Mouse (Mus musculus): ENCODE data around the gene Ly6c2. TPM values are rescaled to one million over a fixed set of nuclear protein-coding genes. Genes with fewer than 3 reads are reported as not detected.
"Not testable (repeated sequence)": the region's sequence is repeated elsewhere in the genome, so short reads cannot be mapped to it uniquely, and the experiment has no call there.

Gene Ly6c2
- 6.1 and 9.8 TPM in 2 replicates for polyA plus RNA-seq (2015; fragmentation: Nextera tagmentation; extraction: Ambion mirVana)

DNA sequence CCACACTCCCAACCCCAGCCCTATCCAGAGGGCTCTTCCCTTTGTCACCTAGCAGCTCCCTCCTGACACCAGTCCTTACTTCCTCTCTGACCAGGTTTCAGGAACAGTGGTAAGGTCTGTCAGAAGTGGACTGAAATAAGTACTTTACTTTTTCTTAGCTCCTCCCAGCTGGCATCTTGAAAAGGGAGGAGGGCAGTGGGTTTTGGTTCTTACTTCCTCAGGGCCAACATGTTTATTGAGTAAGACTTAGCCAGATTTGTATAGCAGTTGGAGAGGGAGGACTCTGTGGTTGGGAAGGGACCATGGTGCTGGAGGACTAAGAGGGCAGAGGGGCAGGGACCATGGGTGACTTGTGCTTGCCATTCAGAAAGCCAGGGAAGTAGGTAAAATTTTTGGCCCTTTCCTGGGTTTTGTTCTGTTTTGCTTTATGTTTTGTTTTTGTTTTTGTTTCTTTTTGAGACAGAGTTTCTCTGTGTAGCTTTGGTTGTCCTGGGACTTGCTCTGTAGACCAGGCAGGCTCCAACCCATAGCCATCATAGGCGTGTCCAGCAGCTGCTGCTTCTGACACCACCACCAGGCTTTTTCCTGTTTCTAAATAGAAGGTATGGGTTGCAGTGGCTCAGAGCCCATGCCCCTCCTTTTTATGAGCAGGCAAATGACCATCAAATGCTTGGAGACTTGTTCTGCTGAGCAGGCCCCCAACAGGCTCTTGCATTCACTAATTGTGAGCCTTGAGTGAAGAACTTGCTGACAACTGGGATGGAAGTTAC lies at the start of gene Ly6c2:
Ly6c2 (minus strand) TSS at position 110 of the 770 bp plus-strand sequence.
- H3K4me2 ChIP-seq (ENCODE audit: low read depth, low read length); H3K9ac ChIP-seq (ENCODE audit: low read length); H3K4me3 ChIP-seq (replicated peaks; ENCODE audit: low read length); H3K27ac ChIP-seq (ENCODE audit: low read length); ATAC-seq (ENCODE audit: insufficient read depth, low FRiP score); H3K9me3 ChIP-seq (replicated peaks; ENCODE audit: control insufficient read depth, low read length); H3K4me1 ChIP-seq (ENCODE audit: control insufficient read depth, insufficient read depth, low read length); H3K27me3 ChIP-seq (ENCODE audit: control insufficient read depth, insufficient read depth, low read length); H3K36me3 ChIP-seq (ENCODE audit: control insufficient read depth, insufficient read depth, low read length): not testable (repeated sequence)
- no CpG with 5 or more reads among the region's 1 CpGs for WGBS

GRCm38 (mm10) chr15:75157646-75158045 lies 45.9 kb upstream of the Ly6c2 start:
- no peaks in the 10 kb centered on the region for H3K36me3 ChIP-seq (ENCODE audit: control insufficient read depth, insufficient read depth, low read length)
- H3K9ac ChIP-seq (ENCODE audit: low read length), result no peak overlapping the region
- no peak overlapping the region for H3K4me2 ChIP-seq (ENCODE audit: low read depth, low read length)
- no peak overlapping the region for H3K27ac ChIP-seq (ENCODE audit: low read length)
- H3K4me3 ChIP-seq (replicated peaks; ENCODE audit: low read length), result no peak overlapping the region
- no peaks in the 10 kb centered on the region for H3K9me3 ChIP-seq (replicated peaks; ENCODE audit: control insufficient read depth, low read length)
- H3K27me3 ChIP-seq (ENCODE audit: control insufficient read depth, insufficient read depth, low read length), result no peaks in the 10 kb centered on the region
- no peak for ATAC-seq (ENCODE audit: insufficient read depth, low FRiP score)
- 48% methylated on average over 1 of the region's 1 CpGs for WGBS
- H3K4me1 ChIP-seq (ENCODE audit: control insufficient read depth, insufficient read depth, low read length), result no peaks in the 10 kb centered on the region

- no peaks in the 10 kb centered on the region for H3K9me3 ChIP-seq (replicated peaks; ENCODE audit: control insufficient read depth, low read length)
- ATAC-seq (ENCODE audit: insufficient read depth, low FRiP score), result no peak
- 79% methylated on average over 1 of the region's 1 CpGs for WGBS
These were observed 43.2 kb upstream of the Ly6c2 start, which contains the start of gene Ly6g for GRCm38 (mm10) chr15:75154940-75155339. Ly6g (plus strand) TSS chr15:75155240.

DNA sequence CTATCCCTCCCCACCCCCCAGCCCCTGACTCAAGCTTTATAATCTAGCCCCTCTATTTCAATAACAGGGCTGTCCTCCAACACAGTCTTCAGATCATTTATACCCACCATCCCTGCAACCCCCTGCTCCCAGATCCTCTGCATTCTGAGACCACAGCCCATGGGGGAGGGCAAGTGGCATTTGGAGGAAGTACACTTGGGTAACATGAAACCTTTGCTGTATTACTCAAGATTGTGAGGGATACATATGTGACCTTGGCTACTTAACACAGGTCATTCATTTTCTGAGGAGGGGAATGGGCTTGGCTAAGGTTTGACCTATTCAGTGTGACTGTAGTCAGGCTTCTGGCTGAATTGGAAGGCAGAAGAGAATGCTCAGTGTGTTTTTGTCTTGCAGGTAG lies 41.3 kb upstream of the Ly6c2 start:
- no peak overlapping the region for H3K9ac ChIP-seq (ENCODE audit: low read length)
- ATAC-seq (ENCODE audit: insufficient read depth, low FRiP score), result no peak
- no peak overlapping the region for H3K4me2 ChIP-seq (ENCODE audit: low read depth, low read length)
- no peak overlapping the region for H3K27ac ChIP-seq (ENCODE audit: low read length)
- H3K4me1 ChIP-seq (ENCODE audit: control insufficient read depth, insufficient read depth, low read length), result no peaks in the 10 kb centered on the region
- no peaks in the 10 kb centered on the region for H3K9me3 ChIP-seq (replicated peaks; ENCODE audit: control insufficient read depth, low read length)
- H3K27me3 ChIP-seq (ENCODE audit: control insufficient read depth, insufficient read depth, low read length), result no peaks in the 10 kb centered on the region
- H3K4me3 ChIP-seq (replicated peaks; ENCODE audit: low read length), result no peak overlapping the region
- H3K36me3 ChIP-seq (ENCODE audit: control insufficient read depth, insufficient read depth, low read length), result no peaks in the 10 kb centered on the region

More at GRCm38 (mm10) chr15:75154940-75155339, 43.2 kb upstream of the Ly6c2 start, which contains the start of gene Ly6g:
- Histone ChIP-seq H3K9ac (ENCODE audit: low read length) (no peak within 1 kb of the TSS), H3K4me2 (ENCODE audit: low read depth, low read length) (no peak within 1 kb of the TSS), H3K36me3 (ENCODE audit: control insufficient read depth, insufficient read depth, low read length) (no peaks in the 10 kb centered on the region), H3K4me3 (replicated peaks; ENCODE audit: low read length) (no peak within 1 kb of the TSS), H3K4me1 (ENCODE audit: control insufficient read depth, insufficient read depth, low read length) (no peaks in the 10 kb centered on the region), H3K27me3 (ENCODE audit: control insufficient read depth, insufficient read depth, low read length) (no peaks in the 10 kb centered on the region), H3K27ac (ENCODE audit: low read length) (no peak within 1 kb of the TSS)

GRCm38 (mm10) chr15:75143735-75144134 lies 32.0 kb upstream of the Ly6c2 start:
- H3K27ac ChIP-seq (ENCODE audit: low read length), result no peak overlapping the region
- H3K4me2 ChIP-seq (ENCODE audit: low read depth, low read length), result no peak overlapping the region
- 70% methylated on average over 3 of the region's 3 CpGs for WGBS
- H3K9me3 ChIP-seq (replicated peaks; ENCODE audit: control insufficient read depth, low read length), result no peaks in the 10 kb centered on the region
- H3K4me1 ChIP-seq (ENCODE audit: control insufficient read depth, insufficient read depth, low read length), result no peaks in the 10 kb centered on the region
- ATAC-seq (ENCODE audit: insufficient read depth, low FRiP score), result no peak
- no peak overlapping the region for H3K9ac ChIP-seq (ENCODE audit: low read length)
- no peaks in the 10 kb centered on the region for H3K27me3 ChIP-seq (ENCODE audit: control insufficient read depth, insufficient read depth, low read length)
- H3K36me3 ChIP-seq (ENCODE audit: control insufficient read depth, insufficient read depth, low read length), result no peaks in the 10 kb centered on the region
- no peak overlapping the region for H3K4me3 ChIP-seq (replicated peaks; ENCODE audit: low read length)

GRCm38 (mm10) chr15:75141812-75142360 lies 30.1 kb upstream of the Ly6c2 start:
- H3K4me1 ChIP-seq (ENCODE audit: control insufficient read depth, insufficient read depth, low read length); H3K4me2 ChIP-seq (ENCODE audit: low read depth, low read length); H3K9ac ChIP-seq (ENCODE audit: low read length); H3K36me3 ChIP-seq (ENCODE audit: control insufficient read depth, insufficient read depth, low read length); H3K4me3 ChIP-seq (replicated peaks; ENCODE audit: low read length); H3K27me3 ChIP-seq (ENCODE audit: control insufficient read depth, insufficient read depth, low read length); ATAC-seq (ENCODE audit: insufficient read depth, low FRiP score); H3K9me3 ChIP-seq (replicated peaks; ENCODE audit: control insufficient read depth, low read length); H3K27ac ChIP-seq (ENCODE audit: low read length): not testable (repeated sequence)
- WGBS, result 45% methylated on average over 6 of the region's 6 CpGs

- H3K9ac ChIP-seq (ENCODE audit: low read length); H3K27ac ChIP-seq (ENCODE audit: low read length); H3K4me1 ChIP-seq (ENCODE audit: control insufficient read depth, insufficient read depth, low read length); H3K4me2 ChIP-seq (ENCODE audit: low read depth, low read length); H3K36me3 ChIP-seq (ENCODE audit: control insufficient read depth, insufficient read depth, low read length); H3K4me3 ChIP-seq (replicated peaks; ENCODE audit: low read length); ATAC-seq (ENCODE audit: insufficient read depth, low FRiP score); H3K27me3 ChIP-seq (ENCODE audit: control insufficient read depth, insufficient read depth, low read length); H3K9me3 ChIP-seq (replicated peaks; ENCODE audit: control insufficient read depth, low read length): not testable (repeated sequence)
- 74% methylated on average over 3 of the region's 3 CpGs for WGBS
These were observed 26.0 kb upstream of the Ly6c2 start for GRCm38 (mm10) chr15:75137739-75138138.

DNA sequence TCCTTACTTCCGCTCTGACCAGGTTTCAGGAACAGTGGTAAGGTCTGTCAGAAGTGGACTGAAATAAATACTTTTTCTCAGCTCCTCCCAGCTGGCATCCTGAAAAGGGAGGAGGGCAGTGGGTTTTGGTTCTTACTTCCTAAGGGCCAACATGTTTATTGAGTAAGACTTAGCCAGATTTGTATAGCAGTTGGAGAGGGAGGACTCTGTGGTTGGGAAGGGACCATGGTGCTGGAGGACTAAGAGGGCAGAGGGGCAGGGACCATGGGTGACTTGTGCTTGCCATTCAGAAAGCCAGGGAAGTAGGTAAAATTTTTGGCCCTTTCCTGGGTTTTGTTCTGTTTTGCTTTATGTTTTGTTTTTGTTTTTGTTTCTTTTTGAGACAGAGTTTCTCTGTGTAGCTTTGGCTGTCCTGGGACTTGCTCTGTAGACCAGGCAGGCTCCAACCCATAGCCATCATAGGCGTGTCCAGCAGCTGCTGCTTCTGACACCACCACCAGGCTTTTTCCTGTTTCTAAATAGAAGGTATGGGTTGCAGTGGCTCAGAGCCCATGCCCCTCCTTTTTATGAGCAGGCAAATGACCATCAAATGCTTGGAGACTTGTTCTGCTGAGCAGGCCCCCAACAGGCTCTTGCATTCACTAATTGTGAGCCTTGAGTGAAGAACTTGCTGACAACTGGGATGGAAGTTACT lies 23.5 kb upstream of the Ly6c2 start:
- ATAC-seq (ENCODE audit: insufficient read depth, low FRiP score); H3K27ac ChIP-seq (ENCODE audit: low read length): not testable (repeated sequence)
- WGBS, result 68% methylated on average over 2 of the region's 2 CpGs

GRCm38 (mm10) chr15:75132346-75132745 lies 20.6 kb upstream of the Ly6c2 start:
- not testable (repeated sequence) for H3K4me3 ChIP-seq (replicated peaks; ENCODE audit: low read length); H3K4me2 ChIP-seq (ENCODE audit: low read depth, low read length); H3K36me3 ChIP-seq (ENCODE audit: control insufficient read depth, insufficient read depth, low read length); H3K9ac ChIP-seq (ENCODE audit: low read length); H3K27me3 ChIP-seq (ENCODE audit: control insufficient read depth, insufficient read depth, low read length); ATAC-seq (ENCODE audit: insufficient read depth, low FRiP score); H3K27ac ChIP-seq (ENCODE audit: low read length); H3K9me3 ChIP-seq (replicated peaks; ENCODE audit: control insufficient read depth, low read length); H3K4me1 ChIP-seq (ENCODE audit: control insufficient read depth, insufficient read depth, low read length)
- WGBS, result 80% methylated on average over 2 of the region's 2 CpGs

More for the DNA sequence above, 23.5 kb upstream of the Ly6c2 start:
- H3K4me1 ChIP-seq (ENCODE audit: control insufficient read depth, insufficient read depth, low read length); H3K4me3 ChIP-seq (replicated peaks; ENCODE audit: low read length); H3K4me2 ChIP-seq (ENCODE audit: low read depth, low read length); H3K9ac ChIP-seq (ENCODE audit: low read length); H3K9me3 ChIP-seq (replicated peaks; ENCODE audit: control insufficient read depth, low read length); H3K36me3 ChIP-seq (ENCODE audit: control insufficient read depth, insufficient read depth, low read length); H3K27me3 ChIP-seq (ENCODE audit: control insufficient read depth, insufficient read depth, low read length): not testable (repeated sequence)

All from stomach, embryonic 16.5 days (tissue).